Mouse (Mus musculus): ENCODE results near the gene Hs3st3a1. TPM values are rescaled to one million over a fixed set of nuclear protein-coding genes. Genes with fewer than 3 reads are reported as not detected.

Gene Hs3st3a1
- 0.01 and 0.02 TPM in 2 replicates for polyA plus RNA-seq (2012)

DNA sequence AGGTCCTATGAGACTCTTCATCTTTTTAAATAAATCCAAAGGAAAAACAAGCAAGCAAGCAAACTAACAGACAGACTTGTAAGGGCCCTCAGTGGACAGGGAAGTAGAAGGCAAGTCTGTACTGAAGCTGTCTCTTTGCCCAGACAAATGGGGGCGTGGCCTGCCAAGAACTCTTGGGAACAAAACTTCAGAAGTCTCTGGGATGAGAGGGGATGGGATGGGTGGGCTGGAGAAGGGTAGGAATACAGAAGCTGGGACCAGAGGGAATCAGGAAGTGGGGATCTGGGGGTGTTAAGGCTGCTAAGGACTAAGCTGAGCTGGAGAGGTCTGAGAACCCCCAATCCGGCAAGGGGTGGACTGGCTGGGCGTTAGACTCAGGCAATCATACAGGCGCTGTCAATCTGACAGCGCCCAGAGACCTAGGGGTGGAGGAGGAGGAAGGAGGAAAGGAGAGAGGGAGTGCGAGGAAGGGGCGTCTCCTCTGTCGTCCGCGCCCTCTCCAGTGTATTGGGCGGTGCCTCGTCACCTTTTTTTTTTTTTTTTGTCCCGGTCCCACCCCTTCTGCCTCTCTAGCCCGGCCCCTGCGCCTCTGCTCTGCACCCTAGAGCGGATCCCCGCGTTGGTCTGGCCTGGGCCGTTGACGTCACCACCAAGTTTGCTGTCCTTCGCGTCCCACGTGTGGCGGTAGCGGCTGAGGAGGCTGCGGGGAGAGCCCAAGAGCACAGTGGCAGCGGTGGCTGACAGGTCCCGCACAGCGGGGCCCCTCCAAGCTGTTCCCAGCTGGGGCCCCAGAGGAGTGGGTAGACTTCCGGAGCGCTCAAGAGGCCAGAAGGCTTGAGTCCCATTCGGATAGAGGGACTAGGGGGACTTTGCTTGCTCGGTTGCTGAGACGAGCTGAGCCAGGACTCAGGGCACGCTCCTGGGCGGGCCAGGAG is at the start of gene Hs3st3a1:
Gene Hs3st3a1, plus strand, starts transcription at position 722 of the 935 bp plus-strand sequence.
- no peak for TF ChIP-seq GATA1 (IDR thresholded peaks at IDR 0.05; ENCODE audit: low read length)

GRCm38 (mm10) chr11:64386333-64386732 is 48.8 kb upstream of the Hs3st3a1 start:
- no peak for TF ChIP-seq GATA1 (IDR thresholded peaks at IDR 0.05; ENCODE audit: low read length)

DNA sequence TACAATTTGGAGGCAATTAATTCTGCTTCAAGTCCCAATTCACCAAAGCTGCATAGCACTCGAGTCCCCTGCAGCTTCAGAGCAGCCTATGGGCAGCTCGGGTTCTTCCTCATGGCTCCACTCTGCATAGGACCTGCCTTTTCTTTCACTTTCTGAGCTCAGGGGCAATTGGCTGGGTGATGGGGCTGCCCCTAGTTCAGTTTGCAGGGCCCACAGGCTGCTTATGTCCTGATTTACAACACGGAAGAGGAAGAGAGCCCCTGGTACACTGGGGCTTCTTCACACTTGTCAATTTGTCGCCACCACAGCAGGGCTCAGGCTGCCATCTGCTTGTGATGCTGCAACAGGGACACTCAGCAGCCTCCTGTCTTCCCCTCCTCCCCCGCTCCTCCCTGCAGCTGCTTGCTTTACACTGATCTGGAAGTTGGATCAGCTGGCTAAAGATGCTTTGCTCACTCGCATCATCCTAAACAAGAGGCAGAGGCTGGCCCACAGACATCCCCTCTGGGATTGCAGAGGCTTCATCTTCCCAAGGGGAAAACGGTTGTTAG is 38.7 kb upstream of the Hs3st3a1 start:
- TF ChIP-seq GATA1 (IDR thresholded peaks at IDR 0.05; ENCODE audit: low read length), result no peak

GRCm38 (mm10) chr11:64396949-64397348 is 38.2 kb upstream of the Hs3st3a1 start:
- no peak for TF ChIP-seq GATA1 (IDR thresholded peaks at IDR 0.05; ENCODE audit: low read length)

- no peak for TF ChIP-seq GATA1 (IDR thresholded peaks at IDR 0.05; ENCODE audit: low read length)
Observed at GRCm38 (mm10) chr11:64397612-64398011, 37.5 kb upstream of the Hs3st3a1 start.

DNA sequence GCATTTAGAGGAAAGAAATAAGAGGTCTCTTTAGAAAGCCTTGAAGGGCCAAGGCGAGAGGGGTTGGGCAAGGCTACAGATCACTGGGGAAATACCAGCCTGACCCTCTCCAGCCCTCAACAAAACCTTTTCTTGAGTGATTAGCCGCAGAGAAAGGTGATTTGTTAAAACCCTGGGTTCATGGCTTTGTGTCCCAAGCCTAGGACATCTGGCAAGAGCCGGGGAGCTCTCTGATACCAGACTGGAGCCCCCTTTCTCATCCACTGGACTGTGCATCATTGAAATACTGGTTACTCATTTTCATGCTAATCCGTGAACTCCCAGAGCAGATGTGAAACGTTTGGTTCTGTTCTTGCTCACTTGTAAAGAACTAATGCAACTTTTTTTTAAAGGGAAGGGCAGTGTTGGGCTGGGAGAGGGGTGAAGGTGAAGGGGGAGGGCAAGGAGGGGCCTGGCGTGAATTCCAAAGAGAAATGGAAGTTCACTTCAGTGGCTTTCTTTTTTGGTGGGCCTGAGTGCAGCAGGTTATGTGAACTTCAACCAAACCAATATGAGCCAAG is 34.5 kb upstream of the Hs3st3a1 start:
- no peak for TF ChIP-seq GATA1 (IDR thresholded peaks at IDR 0.05; ENCODE audit: low read length)

- no peak for TF ChIP-seq GATA1 (IDR thresholded peaks at IDR 0.05; ENCODE audit: low read length)
Observed at GRCm38 (mm10) chr11:64418969-64419368, 16.2 kb upstream of the Hs3st3a1 start.

- TF ChIP-seq GATA1 (IDR thresholded peaks at IDR 0.05; ENCODE audit: low read length), result no peak
Observed at GRCm38 (mm10) chr11:64435546-64436411, 647 bp downstream of the Hs3st3a1 start.

GRCm38 (mm10) chr11:64436412-64436727 is 1.2 kb downstream of the Hs3st3a1 start, which contains the start of gene F930015N05Rik:
Gene F930015N05Rik, minus strand, starts transcription at chr11:64436653.
- TF ChIP-seq GATA1 (IDR thresholded peaks at IDR 0.05; ENCODE audit: low read length), result no peak

DNA sequence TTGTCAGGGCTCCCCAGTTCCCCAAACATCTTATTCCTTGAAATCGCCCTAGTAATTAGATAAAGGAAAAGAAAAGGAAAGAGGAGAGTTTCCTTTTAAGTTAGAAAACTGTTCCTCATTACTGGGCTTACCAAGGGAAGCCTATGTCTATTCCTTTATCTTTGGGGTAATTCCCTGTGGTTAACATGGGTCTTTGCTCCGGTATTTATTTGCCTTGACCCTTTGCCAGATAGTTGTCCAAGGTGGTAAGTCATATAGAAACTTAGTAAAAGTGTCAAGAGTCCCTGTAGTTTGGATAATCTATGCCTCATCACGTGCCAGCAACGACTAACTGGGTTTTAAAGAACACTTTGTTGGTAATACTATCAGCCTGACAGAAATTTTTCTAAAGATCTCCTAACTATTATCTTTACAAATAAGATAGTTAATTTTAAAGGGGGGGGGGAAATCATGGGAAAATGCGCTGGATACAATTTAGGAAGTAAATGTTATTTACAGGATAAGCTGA is 1.7 kb downstream of the Hs3st3a1 start:
- no peak for TF ChIP-seq GATA1 (IDR thresholded peaks at IDR 0.05; ENCODE audit: low read length)

DNA sequence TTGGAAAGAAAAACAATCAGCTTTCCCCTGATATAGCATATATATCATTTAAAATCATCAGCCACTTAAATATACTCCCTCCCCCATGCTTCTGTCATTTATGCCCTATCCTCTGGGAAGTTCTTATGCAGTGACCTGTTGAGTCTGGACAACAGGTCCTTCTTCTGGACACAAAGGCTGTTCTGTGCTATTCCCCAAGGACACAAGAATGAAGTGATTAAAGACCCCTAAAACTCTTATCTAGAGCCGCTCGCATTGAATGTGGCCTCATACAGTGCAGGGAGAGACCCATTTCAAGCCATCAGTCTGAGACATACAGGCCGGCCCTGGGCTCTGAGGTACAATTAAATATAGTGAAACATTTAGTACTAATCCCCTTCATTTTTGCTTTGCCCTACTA is 2.6 kb downstream of the Hs3st3a1 start:
- no peak for TF ChIP-seq GATA1 (IDR thresholded peaks at IDR 0.05; ENCODE audit: low read length)

DNA sequence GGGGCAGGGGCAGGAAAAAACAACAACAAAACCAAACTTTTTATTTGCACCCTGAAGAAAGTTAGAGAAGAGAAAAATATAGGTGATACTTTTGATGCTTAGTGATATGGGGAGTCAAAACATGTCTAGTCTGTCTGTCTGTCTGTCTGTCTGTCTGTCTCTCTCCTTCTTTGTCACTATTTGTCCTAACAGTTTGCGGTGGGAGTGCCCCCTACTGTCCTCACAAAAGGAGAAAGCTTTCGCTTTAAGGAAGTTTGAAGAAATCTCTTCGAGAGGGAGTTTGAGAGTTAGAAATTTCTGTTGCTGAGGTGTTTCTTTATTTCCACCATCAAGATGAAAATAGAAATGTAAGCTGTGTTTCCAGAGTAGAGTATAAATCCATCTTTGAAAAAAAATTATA is 3.8 kb downstream of the Hs3st3a1 start:
- TF ChIP-seq GATA1 (IDR thresholded peaks at IDR 0.05; ENCODE audit: low read length), result no peak

GRCm38 (mm10) chr11:64442119-64442518 is 7.0 kb downstream of the Hs3st3a1 start:
- no peak for TF ChIP-seq GATA1 (IDR thresholded peaks at IDR 0.05; ENCODE audit: low read length)

DNA sequence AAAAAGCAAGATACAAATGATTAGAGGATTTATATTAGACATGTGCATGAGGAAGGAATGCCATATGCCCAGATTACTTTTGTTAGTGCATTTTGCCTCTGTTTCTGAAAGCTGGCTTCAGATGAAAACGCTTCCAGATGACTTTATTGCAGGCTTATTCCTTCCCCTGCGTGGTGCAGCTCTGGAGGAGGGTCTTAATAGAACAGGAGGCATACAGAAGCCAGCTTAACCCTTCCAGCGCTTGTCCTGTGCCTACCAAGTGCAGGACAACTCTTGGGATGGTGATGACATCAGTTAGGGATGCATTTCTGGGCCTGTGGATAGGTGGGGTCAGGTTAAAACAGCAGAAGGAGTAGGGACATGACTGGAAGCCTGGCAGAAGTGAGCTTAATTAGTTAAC is 7.6 kb downstream of the Hs3st3a1 start:
- TF ChIP-seq GATA1 (IDR thresholded peaks at IDR 0.05; ENCODE audit: low read length), result no peak

GRCm38 (mm10) chr11:64445227-64445626 is 10.1 kb downstream of the Hs3st3a1 start:
- TF ChIP-seq GATA1 (IDR thresholded peaks at IDR 0.05; ENCODE audit: low read length), result no peak
